Mouse (Mus musculus) bone marrow, adult 2 months (tissue): ENCODE measurements around the gene Nt5c1b. TPM values are rescaled to one million over a fixed set of nuclear protein-coding genes. Genes with fewer than 3 reads are reported as not detected.

Source experiments
- H3K27ac ChIP-seq: fragments of 200-500 bp; 2 replicates; pipeline ENCODE4 v1.5.1; 2012; ENCODE audit warnings: low read depth, mild to moderate bottlenecking, control low read depth, inconsistent platforms, low read length; ENCODE audit not compliant: control insufficient read depth, poor library complexity, insufficient read depth
- H3K4me1 ChIP-seq: fragments of 200-500 bp; 2 replicates; pipeline ENCODE4 v1.6.1; 2011; ENCODE audit warnings: low read length; ENCODE audit not compliant: control insufficient read depth, insufficient read depth
- H3K4me3 ChIP-seq: fragments of 200-500 bp; replicated peaks from 2 replicates; pipeline ENCODE3; 2011; ENCODE audit warnings: mild to moderate bottlenecking, low read depth, low read length, control low read depth; ENCODE audit not compliant: control insufficient read depth
- CTCF ChIP-seq: fragments of 200-500 bp; IDR thresholded peaks from 2 replicates; pipeline ENCODE4 v1.5.1; 2011; ENCODE audit warnings: low read length, control low read depth; ENCODE audit not compliant: control insufficient read depth, insufficient read depth
- POLR2A ChIP-seq: fragments of 200-500 bp; IDR thresholded peaks from 2 replicates; pipeline ENCODE4 v1.6.1; 2011; ENCODE audit warnings: low read depth, mild to moderate bottlenecking, control low read depth, low read length, borderline replicate concordance; ENCODE audit not compliant: control insufficient read depth
- WGBS: fragments of 180-500 bp; shearing (Covaris S2); methylation state at CpG from one replicate; pipeline ENCODE4 v1.1.7; 2018; 5-methylcytosine and 5-hydroxymethylcytosine counted together
- polyA plus RNA-seq: library from polyadenylated mRNA; stranded (reverse); fragments of >200 nt; gene quantifications from 2 replicates; pipeline ENCODE4 v1.2.4, GENCODE M21; 2011; ENCODE audit warnings: low replicate concordance; ENCODE audit not compliant: missing spikeins, insufficient read depth, insufficient read length

Gene Nt5c1b
- not detected in 2 replicates for polyA plus RNA-seq

GRCm38 (mm10) chr12:10369673-10370072 lies at the start of gene Nt5c1b:
Gene Nt5c1b, plus strand, starts transcription at chr12:10369973.
- Histone ChIP-seq H3K4me1 (no peaks in the 10 kb centered on the region), H3K4me3 (no peak within 1 kb of the TSS), H3K27ac (no peak within 1 kb of the TSS)
- 58% methylated on average over 3 of the region's 3 CpGs for WGBS
- TF ChIP-seq POLR2A (no peak), CTCF (no peak)

- Histone ChIP-seq H3K4me1 (no peaks in the 10 kb centered on the region), H3K27ac (no peak overlapping the region), H3K4me3 (no peak overlapping the region)
- WGBS, result 87% methylated on average over 10 of the region's 10 CpGs
- TF ChIP-seq POLR2A, result no peak
- TF ChIP-seq CTCF, result no peak
These were observed 42.1 kb upstream of the Nt5c1b start for GRCm38 (mm10) chr12:10327651-10328050.

GRCm38 (mm10) chr12:10329460-10329859 lies 40.3 kb upstream of the Nt5c1b start:
- no peak overlapping the region for H3K27ac ChIP-seq
- H3K4me1 ChIP-seq, result no peaks in the 10 kb centered on the region
- no peak for TF ChIP-seq CTCF
- no peak for TF ChIP-seq POLR2A
- WGBS, result 87% methylated on average over 2 of the region's 2 CpGs
- no peak overlapping the region for H3K4me3 ChIP-seq

GRCm38 (mm10) chr12:10340604-10341003 lies 29.2 kb upstream of the Nt5c1b start:
- WGBS, result 61% methylated on average over 5 of the region's 5 CpGs
- no peak for TF ChIP-seq CTCF
- H3K4me3 ChIP-seq, result no peak overlapping the region
- H3K27ac ChIP-seq, result no peak overlapping the region
- no peaks in the 10 kb centered on the region for H3K4me1 ChIP-seq

GRCm38 (mm10) chr12:10350706-10351105 lies 19.1 kb upstream of the Nt5c1b start:
- Histone ChIP-seq H3K4me3 (no peak overlapping the region), H3K4me1 (no peaks in the 10 kb centered on the region), H3K27ac (no peak overlapping the region)
- TF ChIP-seq POLR2A (no peak), CTCF (no peak)
- 71% methylated on average over 3 of the region's 3 CpGs for WGBS

- Histone ChIP-seq H3K4me3 (no peak overlapping the region), H3K27ac (no peak overlapping the region), H3K4me1 (no peaks in the 10 kb centered on the region)
- 45% methylated on average over 6 of the region's 6 CpGs for WGBS
- no peak for TF ChIP-seq CTCF
- no peak for TF ChIP-seq POLR2A
These were observed 12.0 kb upstream of the Nt5c1b start for GRCm38 (mm10) chr12:10357756-10358155.

GRCm38 (mm10) chr12:10390671-10391441 lies 21.1 kb downstream of the Nt5c1b start, which contains the start of gene Rdh14:
Gene Rdh14, plus strand, starts transcription at chr12:10390772.
- Histone ChIP-seq H3K4me3 (peak within 1 kb of the TSS; percentile 97), H3K4me1 (no peaks in the 10 kb centered on the region; the same call in 1 of the 2 replicates), H3K27ac (peak within 1 kb of the TSS; percentile 94)
- under 1% methylated on average over 52 of the region's 53 CpGs for WGBS
- peak; percentile 86 for TF ChIP-seq POLR2A
- TF ChIP-seq CTCF, result peak; percentile 44; the same call in 1 of the 2 replicates

GRCm38 (mm10) chr12:10400788-10401187 lies 31.0 kb downstream of the Nt5c1b start:
- Histone ChIP-seq H3K27ac (no peak overlapping the region), H3K4me1 (no peaks in the 10 kb centered on the region), H3K4me3 (no peak overlapping the region)
- 87% methylated on average over 1 of the region's 1 CpGs for WGBS
- TF ChIP-seq CTCF (no peak), POLR2A (no peak)

GRCm38 (mm10) chr12:10402421-10403115 lies 32.8 kb downstream of the Nt5c1b start:
- Histone ChIP-seq H3K4me3 (no peak overlapping the region), H3K27ac (no peak overlapping the region), H3K4me1 (no peaks in the 10 kb centered on the region)
- TF ChIP-seq CTCF (no peak), POLR2A (no peak)
- WGBS, result 35% methylated on average over 9 of the region's 9 CpGs
